Mouse (Mus musculus) frontal cortex, postnatal 25 days (tissue): ENCODE data around the gene Cdk7.

ENCODE experiments used
- DNase-seq, 2 experiments: peaks; one replicate each; pipeline ENCODE4 v3.0.0; 2022; ENCODE audit warnings: low spot score in 2 of 2

The Cdk7 gene

GRCm38 (mm10) chr13:100728086-100728485, 2.7 kb downstream of the Cdk7 start:
- DNase-seq: no peak

DNA sequence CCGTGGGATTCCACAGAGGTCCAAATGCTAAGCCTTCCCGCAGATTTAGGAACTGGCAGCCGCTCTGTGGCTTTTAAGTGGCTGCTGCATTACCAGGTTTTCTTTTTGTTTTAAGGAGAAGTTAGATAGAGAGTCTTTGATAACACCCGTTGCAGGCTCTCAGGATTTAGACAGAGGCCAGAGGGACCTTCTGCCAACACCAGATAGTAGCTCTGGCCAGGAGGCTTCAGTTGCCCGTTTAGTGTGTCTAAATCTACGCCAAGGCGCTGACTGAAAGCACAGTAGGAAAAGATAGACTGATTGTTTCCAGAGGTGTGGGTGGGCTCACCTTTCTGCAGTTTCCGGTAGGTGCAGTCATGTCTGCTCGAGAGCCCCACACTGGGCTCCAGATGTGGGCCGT, 5.5 kb downstream of the Cdk7 start:
- DNase-seq: no peak

GRCm38 (mm10) chr13:100724051-100724754, 6.5 kb downstream of the Cdk7 start:
- DNase-seq: no peak

GRCm38 (mm10) chr13:100721656-100722055, 9.1 kb downstream of the Cdk7 start:
- no peak for DNase-seq

- DNase-seq: no peak
Measured at GRCm38 (mm10) chr13:100715467-100715866, 15.3 kb downstream of the Cdk7 start.

- no peak for DNase-seq
Measured at GRCm38 (mm10) chr13:100706206-100706605, 24.5 kb downstream of the Cdk7 start.

GRCm38 (mm10) chr13:100703468-100703867, 27.3 kb downstream of the Cdk7 start:
- DNase-seq: no peak

DNA sequence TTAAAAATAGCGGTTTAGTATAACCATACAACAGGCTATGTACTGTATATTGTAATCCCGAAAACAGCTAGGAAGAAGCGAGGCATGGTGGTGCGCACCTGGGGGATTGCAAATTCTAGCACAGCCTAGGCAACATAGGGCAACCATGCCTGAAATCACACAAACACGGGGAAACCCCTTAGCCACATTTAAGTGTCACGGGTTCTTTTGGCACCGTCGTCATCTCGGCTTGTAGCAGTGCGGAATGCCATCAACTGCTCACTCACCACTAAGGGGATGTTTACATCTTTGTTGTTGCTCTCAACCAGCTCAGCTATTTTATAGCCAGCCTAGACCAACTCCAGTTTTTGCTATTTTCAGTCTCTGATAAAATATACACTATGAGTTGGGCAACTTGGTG, 31.9 kb downstream of the Cdk7 start:
- no peak for DNase-seq

- no peak for DNase-seq
Measured at GRCm38 (mm10) chr13:100697541-100697940, 33.2 kb downstream of the Cdk7 start.

GRCm38 (mm10) chr13:100687513-100687912, 43.2 kb downstream of the Cdk7 start:
- no peak for DNase-seq

- no peak for DNase-seq
Measured at GRCm38 (mm10) chr13:100684355-100684754, 46.4 kb downstream of the Cdk7 start.

DNA sequence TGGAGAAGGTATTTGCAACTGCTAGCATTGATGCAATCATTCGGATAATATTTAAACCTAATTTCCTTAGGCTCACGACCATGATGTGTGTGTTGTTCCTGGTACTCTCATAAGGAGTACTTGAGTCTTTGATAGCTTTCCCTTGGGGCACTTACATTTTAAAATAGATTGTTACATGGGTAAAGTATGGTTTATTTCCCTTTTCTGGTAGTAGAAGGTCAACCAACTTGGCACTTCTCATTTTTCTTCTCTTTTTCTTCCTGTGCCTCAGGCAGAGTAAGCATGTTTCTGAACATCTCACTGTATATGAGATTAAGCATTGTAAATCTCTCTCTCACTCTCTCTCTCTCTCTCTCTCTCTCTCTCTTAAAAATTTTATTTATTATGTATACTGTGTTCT, 47.9 kb downstream of the Cdk7 start:
- no peak for DNase-seq

GRCm38 (mm10) chr13:100681615-100682014, 49.1 kb downstream of the Cdk7 start:
- no peak for DNase-seq

DNA sequence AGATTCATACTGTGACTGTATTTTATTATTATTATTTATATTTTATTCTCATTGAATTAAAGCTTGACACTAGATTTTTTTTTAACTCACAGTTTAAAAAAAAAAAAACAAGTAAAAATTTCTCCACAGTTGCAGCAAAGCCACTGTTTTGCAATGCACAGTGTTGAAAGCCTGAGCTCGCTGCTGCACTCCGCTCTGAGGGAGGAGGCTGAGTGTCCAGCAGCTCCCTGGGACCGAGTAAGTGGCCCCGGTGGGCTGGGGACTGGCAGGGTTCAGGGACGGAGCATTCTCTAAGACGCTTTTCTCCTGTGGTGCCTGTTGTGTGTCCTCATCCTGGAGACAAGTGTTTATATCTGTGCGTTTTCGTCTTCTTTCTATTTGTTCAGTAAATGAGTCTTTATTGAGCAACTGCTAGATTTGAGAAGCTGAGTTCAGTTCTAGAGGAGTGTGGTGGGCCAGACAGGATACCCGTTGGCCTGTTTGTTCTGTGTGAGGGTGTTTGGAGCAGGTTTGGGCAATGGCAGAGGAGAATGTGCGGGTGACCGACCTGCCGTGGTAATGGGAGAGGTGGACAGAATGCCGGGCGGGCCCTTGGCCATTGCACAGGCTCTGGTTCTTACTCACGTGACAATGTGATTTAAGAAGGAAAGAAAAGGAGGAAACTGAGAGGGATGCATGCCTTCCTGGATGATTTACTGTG, 54.7 kb downstream of the Cdk7 start:
- no peak for DNase-seq

DNA sequence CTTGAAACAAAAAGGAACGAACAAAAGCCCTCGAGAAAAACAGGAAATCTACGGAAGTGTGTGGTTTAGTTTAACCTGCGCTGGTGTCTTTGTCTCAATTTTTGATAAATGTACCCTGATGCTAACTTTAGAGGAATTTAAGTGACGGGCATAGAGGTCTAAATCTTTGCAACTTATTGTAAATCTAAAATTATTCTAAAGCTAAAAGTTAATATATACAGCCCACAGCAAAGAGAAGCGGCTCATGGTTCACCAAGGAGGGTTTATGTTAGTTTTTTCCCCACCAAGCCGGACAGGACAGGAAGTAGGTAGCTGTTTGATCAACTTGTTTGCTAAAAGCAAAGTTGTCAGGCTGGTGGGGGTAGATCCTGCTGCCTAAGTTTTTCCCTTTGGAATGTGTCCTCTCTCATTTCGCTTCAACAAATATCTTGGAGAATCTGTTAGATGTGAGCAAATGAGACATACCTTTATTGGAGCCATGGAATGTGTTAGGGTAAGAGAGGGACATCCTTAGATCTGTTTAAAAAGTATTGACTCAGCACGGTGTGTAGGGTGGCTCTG, 60.5 kb downstream of the Cdk7 start:
- DNase-seq: no peak

DNA sequence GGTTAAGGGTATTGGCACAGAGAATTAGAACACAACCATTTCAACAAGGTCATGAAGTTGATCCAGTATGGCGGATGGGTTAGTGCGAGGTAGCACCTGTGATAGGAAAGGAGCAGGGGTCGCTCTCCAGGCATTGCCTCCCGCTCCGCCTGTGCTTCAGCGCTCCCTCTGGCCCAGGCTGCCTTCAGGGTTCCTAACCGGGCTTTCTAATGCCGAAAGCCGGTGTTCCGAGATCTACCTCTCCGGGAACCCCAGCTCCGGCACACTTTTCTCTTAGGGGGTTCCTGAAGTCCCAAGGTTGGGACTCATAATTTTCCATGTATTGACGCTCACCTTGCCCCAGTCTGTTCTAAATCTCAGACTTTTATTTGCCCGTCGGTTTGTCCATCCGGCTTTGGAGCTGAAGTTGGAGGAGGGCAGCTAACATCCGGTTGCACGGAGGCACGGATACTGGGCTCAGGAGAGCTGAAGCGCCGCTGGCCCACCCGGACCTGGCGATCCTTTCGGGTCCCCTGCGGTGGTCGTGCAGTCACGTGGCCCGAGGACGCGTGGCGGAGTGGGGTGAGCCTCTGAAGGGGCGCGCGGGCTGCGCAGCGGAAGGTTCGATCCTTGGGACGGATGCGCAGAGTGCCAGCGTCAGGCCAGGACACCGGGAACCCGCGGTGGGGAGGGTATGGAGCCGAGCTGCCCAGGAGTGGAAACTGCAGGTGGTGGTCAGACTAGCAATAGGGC, 61.3 kb downstream of the Cdk7 start, which contains the start of gene Ccdc125:
Ccdc125 (plus strand) TSS at position 427 of the 732 bp plus-strand sequence.
- DNase-seq: no peak

DNA sequence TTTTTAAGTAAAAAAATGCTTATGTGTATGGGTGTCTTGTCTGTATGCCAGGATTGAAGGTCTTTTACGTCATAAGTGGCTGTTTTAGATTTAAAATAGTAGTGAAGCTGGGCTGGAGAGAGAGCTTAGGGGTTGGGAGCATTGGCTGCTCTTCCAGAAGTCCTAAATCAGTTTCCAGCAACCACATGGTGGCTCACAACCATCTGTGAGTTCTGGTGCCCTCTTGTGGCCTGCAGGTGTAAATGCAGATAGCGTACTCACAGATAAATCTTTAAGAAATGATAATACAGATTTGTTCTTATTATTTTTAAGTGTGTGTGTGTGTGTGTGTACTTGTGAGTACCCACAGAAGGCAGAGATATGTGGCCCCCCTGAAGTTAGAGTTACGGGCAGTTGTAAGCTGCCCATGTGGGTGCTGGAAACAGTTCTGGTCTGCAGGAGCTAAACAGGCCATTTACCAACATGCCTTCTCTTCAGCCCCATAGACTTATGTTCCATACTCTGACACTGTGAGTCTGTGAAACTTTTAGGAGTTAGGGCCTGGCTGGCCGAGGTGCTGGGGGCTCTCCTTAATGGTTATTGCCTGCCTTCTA, 70.8 kb downstream of the Cdk7 start:
- DNase-seq: no peak

DNA sequence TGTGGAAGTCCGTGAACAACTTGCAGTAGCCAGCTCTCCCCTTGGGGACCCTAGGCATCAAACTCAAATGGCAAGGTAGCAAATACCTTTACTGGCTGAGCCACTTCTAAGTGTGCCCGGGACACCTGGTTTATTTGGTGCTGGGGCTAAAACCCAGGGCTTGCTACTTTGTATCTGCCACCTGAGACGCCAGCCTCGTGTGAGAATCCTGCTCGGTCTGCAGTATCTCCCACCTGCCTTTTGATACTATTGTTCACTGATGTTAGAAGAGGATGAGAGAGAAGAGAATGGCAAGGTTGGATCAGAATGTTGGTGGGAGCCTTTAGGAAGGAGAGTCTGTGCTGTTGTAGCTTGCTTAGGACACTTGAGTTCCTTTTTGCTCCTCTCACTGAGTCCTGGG, 72.6 kb downstream of the Cdk7 start:
- DNase-seq: no peak
